Mouse (Mus musculus) gastrocnemius, postnatal 36 days (tissue): ENCODE measurements at regions not wholly inside any gene's neighbourhood (a gene's known extent, or its start where the extent isn't known, plus 50 kb on each side); places are given as distances from the start of the nearest gene placed in this dataset.

Experiments
- DNase-seq, 2 experiments: peaks; one replicate each; pipeline ENCODE4 v3.0.0; 2022
- intact Hi-C: fragments of 180-260 bp; cut with DNase I; formaldehyde crosslinking; loops from one replicate; pipeline ENCODE4 v1.15.1; 2025

- no peak for DNase-seq
Measured at GRCm38 (mm10) chr2:47750997-47751623, 1062.8 kb upstream of the Acvr2a start.

GRCm38 (mm10) chr2:47755716-47756115, 1058.2 kb upstream of the Acvr2a start:
- no peak for DNase-seq
- intact Hi-C loops = no loop called here

More at GRCm38 (mm10) chr2:47750997-47751623, 1062.8 kb upstream of the Acvr2a start:
- intact Hi-C loops = no loop called here

DNA sequence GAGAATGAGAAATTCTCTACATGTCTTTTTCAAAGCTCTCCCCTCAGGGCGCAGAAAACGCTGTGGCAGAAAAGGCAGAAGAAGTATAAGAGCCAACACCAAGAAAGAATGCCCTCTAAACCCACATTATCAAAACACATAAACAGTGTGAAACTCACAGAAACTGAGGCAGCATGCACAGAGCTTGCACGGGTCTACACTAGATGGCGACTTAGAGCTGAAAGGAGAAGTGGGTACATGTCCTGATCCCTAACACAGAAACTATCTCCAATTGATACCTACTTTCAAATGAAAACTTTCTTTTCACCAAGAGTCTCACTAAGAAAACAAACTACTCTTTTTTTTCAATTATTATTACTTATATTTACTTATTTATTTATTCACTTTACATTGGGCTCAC, 1057.7 kb upstream of the Acvr2a start:
- intact Hi-C loops = no loop called here
- no peak for DNase-seq

DNA sequence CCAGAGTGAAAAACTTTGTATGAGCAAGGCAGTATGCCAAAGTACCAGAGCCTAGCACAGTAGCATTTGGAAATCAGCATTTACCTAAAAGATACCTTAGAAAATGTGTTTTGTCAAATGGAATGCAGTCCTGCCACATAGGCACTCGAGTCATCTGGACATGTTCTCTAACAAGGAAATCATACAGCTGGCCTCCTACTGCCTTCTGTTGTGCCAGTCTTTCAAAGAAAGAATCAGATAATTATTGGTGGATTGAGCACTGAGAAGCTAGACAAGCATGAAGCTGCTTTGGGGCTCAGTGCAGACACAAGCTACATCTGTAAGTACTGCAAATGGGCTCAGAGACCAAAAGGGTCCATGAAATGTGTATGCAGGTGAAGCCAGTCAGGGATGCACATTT, 1038.1 kb upstream of the Acvr2a start:
- intact Hi-C loops = no loop called here
- no peak for DNase-seq

DNA sequence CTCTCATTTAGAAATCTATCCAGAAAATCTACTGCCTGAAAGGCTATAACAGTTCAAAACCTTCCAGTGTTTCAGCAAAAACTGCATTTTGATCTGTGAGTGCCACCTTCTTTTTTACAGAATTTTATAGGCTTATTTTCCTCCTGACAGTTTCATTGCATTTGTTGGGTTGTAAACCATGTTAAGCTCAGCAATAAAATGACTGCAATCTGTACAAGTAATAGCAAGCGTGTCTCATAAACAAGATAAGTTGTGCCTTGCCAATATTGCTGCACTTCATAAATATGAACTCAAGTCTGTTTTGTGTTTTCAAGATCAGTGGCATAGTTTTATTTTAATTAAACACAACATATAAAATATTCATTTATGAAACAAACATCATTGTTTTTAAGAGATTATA, 1036.9 kb upstream of the Acvr2a start:
- DNase-seq = no peak
- intact Hi-C loops = no loop called here

- intact Hi-C loops = loop anchor here (5.0 kb wide), 1 partner anchor 1101 kb away; no protein-coding TSS in a partner anchor
- peak; percentile 24 to 31 for DNase-seq
Measured at GRCm38 (mm10) chr2:47785848-47786247, 1028.1 kb upstream of the Acvr2a start.

GRCm38 (mm10) chr2:47822746-47823271, 991.1 kb upstream of the Acvr2a start:
- DNase-seq = no peak
- intact Hi-C loops = no loop called here

- intact Hi-C loops = no loop called here
- DNase-seq = no peak
Measured at GRCm38 (mm10) chr2:47832493-47832892, 981.4 kb upstream of the Acvr2a start.

- intact Hi-C loops = no loop called here
- no peak for DNase-seq
Measured at GRCm38 (mm10) chr2:47833517-47833916, 980.4 kb upstream of the Acvr2a start.

GRCm38 (mm10) chr2:47834055-47834799, 979.7 kb upstream of the Acvr2a start:
- DNase-seq = no peak
- intact Hi-C loops = no loop called here

DNA sequence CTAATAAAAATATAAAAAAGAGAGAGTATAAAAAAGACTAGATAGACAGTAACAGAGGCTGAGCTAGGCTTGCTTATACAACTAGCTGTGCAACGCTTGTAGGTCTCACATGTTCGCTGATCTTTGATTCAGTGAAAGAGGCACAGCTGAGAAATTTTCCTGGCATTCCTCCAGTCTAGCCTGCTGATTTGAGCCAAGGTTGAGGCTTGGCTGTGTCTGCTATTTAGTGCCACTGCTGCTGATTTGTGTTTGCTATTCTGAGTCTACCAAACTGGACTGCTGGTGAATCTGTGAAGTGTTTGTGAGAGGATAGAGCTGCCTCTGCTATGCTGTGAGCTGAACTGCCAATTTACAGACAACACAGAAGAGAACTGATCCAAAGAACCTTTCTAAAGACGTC, 956.7 kb upstream of the Acvr2a start:
- intact Hi-C loops = no loop called here
- no peak for DNase-seq

DNA sequence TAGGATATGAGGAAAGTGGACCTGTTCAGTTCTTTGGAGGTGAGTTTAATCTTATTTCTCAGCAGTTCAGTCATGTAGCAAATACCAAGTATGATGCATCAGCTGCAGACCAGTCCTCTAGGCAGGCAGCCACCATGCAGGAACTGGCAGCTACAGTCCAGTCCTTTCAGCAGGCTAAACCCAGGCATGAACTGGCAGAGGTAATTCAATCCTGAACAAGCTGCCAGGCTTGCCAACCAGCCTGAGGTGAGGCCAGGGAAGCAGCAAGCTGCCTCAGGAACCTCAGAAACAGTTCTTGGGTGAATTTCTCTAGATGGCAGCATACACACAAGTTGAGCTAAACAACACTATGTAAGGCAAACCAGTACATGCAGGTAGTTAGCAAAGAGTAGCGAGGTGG, 951.5 kb upstream of the Acvr2a start:
- DNase-seq = no peak
- intact Hi-C loops = no loop called here

GRCm38 (mm10) chr2:47878002-47878401, 935.9 kb upstream of the Acvr2a start:
- no peak for DNase-seq
- intact Hi-C loops = no loop called here

DNA sequence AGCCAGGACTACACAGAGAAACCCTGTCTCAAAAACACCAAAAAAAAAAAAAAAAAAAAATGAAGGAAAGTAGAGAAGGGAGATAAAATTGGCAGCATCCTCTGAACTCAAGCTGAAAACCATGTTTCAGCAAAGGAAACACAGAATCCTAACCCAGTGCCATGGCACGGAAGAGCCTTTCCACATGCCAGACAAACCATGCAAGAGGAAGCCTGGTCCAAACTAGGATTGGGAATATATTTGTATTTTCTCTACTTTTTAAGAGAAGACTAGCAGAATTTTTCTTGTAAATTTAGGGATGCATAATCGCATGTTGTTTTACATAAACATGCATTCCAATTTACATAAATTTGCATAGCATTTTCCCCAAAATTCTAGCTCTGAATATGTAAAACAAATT, 934.8 kb upstream of the Acvr2a start:
- intact Hi-C loops = no loop called here
- no peak for DNase-seq

- no peak for DNase-seq
- intact Hi-C loops = no loop called here
Measured at GRCm38 (mm10) chr2:47879796-47880195, 934.1 kb upstream of the Acvr2a start.

DNA sequence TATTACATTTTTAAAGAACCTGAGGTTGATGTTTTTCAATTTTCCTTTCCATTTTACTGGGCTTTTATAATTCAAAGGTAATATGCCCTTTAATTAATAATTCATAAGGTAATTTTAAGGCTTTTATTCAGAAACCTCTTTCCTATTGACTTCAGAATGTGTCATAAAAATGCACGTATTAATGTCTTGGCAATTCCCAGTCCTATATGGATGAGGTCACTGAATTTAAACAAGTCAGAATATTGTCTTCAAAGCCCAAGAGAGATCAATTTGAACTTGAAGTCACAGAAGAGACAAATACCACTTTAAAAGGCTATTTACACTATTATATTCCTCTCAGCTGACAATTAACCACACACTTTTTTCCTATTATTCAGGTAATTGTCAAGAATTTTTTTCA, 925.7 kb upstream of the Acvr2a start:
- intact Hi-C loops = no loop called here
- no peak for DNase-seq

- intact Hi-C loops = no loop called here
- DNase-seq = no peak
Measured at GRCm38 (mm10) chr2:47891366-47891765, 922.5 kb upstream of the Acvr2a start.

DNA sequence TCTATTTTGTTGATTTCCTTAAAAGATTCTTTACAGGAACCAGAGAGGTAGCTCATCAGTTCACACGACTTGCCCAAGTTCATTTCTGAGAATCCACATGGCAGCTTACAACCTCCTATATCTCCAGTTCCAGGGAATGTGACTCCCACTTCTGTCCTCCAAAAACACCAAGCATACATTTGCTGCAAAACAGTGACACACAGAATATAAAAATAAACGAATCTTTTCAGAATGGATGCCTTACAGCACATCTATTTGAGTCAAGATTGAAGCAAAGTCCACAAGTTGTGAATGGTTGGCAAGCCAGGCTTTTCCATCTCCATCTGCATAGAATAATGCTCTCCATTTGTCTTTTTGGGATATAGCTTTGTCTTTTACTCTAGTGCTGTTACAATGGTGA, 921.0 kb upstream of the Acvr2a start:
- no peak for DNase-seq
- intact Hi-C loops = no loop called here

DNA sequence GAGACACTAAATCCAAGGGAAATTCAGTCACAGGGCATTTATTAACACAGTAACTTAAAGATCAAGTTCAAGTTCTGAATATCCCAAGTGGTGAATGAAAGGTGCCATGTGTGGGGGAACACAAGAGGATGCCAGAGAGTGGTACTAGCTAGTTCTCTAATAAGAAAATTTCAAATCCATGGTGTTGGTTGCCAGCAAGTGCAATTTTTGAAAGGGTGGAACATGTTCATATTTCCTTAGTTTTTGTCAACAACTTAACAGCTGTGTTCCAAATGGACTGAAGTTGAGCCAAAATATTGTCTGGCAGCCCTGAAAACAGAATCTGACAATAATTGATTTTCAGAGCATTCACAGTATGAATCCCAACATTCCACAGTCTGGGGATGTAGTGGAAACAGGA, 919.1 kb upstream of the Acvr2a start:
- no peak for DNase-seq
- intact Hi-C loops = no loop called here

DNA sequence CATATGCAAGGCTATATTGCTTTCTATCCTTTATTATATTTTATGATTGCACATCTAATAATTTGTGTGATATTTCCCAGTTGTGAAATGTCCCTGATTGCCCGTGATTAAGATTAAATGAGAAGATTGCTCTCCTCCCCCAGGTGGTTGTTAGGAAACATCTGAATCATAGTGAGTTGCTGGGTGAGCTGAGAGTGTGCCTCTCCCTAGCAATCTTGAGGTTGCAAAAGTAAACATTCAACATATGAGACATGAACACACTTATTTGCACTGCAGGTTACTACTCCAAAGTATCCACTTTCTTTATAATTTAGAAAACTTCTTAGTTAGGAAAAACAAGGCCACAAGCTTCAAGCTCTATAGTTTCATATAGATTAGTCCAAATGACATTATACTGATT, 899.6 kb upstream of the Acvr2a start:
- no peak for DNase-seq
- intact Hi-C loops = no loop called here

DNA sequence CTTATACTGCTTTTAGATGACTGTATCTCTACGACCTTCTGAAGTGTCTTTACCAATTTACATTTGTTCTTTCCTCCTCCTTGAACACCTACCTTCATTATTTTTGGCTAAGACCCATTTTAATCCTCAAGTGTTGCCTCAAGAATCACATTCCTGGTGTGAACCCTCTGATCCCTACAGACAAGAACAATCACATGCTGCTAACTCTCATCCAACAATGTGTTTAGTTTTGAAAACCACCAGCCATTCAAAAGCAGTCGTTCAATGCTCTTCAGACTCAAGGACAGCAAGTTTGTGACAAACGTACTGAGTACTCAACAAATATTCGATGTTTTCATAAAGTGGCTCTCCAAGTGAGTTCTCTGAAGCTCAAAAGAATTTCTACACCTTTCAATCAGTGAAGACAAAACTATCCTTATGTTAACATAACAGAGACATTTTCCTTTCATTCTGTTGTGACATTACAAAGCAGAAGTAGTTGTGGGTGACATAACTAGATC, 898.9 kb upstream of the Acvr2a start:
- DNase-seq = no peak
- intact Hi-C loops = no loop called here

GRCm38 (mm10) chr2:47922965-47923364, 890.9 kb upstream of the Acvr2a start:
- intact Hi-C loops = no loop called here
- no peak for DNase-seq
